Mouse (Mus musculus) small intestine, adult 2 months (tissue): ENCODE data around the gene Clic1.

ENCODE experiments used
- CTCF ChIP-seq: fragments of 200-500 bp; IDR thresholded peaks from 2 replicates; pipeline ENCODE4 v1.5.1; 2012; ENCODE audit warnings: low read depth, mild to moderate bottlenecking, control low read depth, inconsistent platforms, low read length, moderate library complexity, mixed read lengths; ENCODE audit not compliant: insufficient replicate concordance, insufficient read length; ENCODE audit errors: extremely low read depth
- POLR2A ChIP-seq: fragments of 200-500 bp; IDR thresholded peaks from 2 replicates; pipeline ENCODE4 v1.6.1; 2012; ENCODE audit warnings: low read depth, mild to moderate bottlenecking, control low read depth, inconsistent platforms, low read length, moderate library complexity

DNA sequence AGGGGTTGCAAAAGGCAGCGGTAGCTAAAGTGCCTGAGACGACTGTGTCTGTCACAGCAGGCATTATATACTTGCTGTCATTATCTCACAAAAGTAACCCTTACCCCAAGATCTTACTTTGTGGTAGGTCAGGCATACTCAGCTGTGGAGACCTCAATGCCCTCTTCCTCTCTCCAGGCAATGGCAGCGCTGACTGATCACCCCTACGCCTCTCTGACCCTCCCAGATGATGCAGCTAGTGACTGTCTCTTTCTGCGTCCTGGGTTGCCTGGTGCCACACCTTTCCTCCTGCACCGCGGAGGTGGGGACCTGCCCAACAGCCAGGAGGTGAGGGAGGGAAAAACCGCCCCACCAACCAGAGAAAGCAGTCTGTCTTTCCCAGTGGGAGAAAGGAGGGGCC, 11.5 kb downstream of the Clic1 start:
- TF ChIP-seq POLR2A, result no peak
- TF ChIP-seq CTCF, result no peak
